Mouse (Mus musculus) cerebellum, adult 9-11 months (tissue): ENCODE measurements at regions not wholly inside any gene's neighbourhood (a gene's known extent, or its start where the extent isn't known, plus 50 kb on each side); places are given as distances from the start of the nearest gene placed in this dataset.
A peak's percentile ranks its signal among the peaks of the same experiment; 100 is the strongest.

Source experiments
- DNase-seq: peaks from one replicate; pipeline ENCODE4 v3.0.0; 2022

DNA sequence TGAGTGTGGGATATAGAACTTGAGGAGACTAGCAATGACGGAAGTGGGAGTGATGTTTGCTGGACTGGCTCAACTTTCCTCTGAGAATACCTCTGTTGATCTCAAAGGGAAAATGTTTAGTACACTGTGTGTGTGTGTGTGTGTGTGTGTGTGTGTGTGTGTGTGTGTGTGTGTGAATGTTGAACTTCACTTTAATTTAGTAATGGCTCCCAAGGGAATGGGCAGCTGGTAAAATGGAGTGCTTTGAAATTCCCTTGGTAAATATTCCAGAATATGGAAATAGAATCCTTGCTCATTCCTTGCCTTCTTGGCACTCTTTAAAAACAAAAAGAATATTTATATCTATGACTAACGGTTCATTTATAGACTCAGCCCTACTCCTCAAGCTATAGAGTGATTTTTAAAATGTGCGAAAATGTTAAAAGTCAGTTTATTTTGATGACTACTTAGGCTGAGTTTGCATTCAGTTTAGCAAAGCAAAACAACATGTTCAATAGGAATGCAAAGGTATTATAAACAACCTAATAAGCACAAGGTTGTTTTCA lies 287.6 kb upstream of the Pitrm1 start:
- DNase-seq: no peak

DNA sequence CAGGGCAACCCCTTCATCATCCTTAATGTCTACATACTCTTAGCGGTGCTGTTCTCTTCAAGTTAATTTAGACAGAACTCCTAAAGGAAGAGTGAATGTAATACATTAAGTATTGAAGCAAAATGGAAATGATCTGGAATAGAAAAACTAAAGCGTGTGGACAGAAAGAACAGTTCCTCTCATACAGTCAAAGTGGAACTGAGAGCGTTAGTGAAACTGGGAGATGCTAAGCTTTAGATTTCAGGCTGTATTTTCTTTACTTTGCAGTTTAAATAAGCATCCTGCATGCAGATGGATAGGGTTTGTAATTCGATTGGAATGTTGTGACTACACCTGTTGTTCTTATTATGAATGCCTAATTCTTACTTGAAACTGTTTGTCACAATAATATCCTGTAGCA lies 286.5 kb upstream of the Pitrm1 start:
- DNase-seq: no peak

DNA sequence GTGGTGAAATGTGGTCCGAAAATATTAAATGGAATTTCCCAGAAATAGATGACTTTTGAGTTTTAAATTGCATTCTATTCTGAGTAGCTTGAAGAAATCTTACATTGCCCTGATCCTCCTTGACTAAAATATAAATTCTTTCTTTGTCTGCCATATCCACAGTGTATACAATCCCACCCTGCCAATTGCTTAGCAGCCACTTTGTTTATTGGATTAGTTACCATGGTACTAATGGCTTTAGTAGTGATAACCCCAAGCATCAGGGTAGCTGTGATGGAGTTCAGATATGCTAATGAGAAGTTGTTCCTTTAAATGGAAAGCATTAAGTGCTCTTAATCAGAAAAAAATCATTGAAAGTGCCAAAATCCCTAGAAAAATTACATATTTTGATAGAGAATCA lies 277.4 kb upstream of the Pitrm1 start:
- no peak for DNase-seq

DNA sequence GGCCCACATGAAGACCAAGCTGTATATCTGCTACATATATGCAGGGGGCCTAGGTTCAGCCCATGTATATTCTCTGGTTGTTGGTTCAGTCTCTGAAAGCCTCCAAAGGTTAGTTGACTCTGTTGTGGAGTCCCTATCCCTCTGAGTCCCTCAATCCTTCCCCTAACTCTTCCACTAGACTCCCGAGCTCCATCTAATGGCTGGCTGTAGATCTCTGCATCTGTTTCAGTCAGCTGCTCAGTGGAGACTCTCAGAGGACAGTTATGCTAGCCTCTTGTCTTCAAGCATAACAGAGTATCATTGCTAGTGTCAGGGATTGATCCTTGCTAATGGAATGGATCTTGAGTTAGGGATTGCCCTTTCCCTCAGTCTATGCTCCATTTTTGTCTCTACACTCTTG lies 275.0 kb upstream of the Pitrm1 start:
- no peak for DNase-seq

DNA sequence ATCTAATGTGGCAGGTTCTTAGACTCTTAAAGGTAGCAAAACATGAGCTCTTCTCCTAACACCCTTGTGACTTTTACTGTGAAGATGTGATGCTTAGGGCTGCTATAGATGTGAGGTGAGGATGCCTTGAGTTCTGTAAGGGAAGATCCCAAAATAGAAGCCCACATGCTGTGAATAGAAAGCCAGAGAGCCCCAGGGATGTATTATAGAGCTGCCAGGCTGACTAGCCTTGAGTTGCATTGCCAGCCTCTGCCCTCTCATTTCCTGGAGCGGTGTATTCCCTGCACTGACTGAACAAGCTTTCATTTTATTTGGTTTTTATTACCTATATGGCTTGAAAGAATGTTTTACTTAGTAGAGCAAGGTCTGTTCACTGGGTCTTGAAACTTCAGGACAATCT lies 267.9 kb upstream of the Pitrm1 start:
- DNase-seq: no peak

DNA sequence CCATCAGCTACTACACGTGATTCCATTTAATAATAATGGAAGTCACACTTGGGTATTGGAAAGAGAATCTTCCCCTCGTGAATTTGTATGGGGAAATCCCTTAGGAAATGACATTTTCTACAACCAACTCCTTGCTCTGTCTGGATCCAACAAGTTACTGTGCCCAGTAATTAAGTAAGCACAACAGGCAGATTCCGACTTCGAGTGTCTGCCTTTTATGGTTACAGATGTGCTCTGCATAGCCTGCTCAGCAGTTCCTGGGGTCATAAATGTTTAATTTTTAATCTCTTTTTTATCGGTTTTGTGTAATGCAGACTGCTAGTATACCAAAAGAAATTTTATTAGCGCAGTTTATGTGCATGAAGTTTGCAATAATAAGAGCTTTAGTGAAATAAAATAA lies 259.8 kb upstream of the Pitrm1 start:
- no peak for DNase-seq

DNA sequence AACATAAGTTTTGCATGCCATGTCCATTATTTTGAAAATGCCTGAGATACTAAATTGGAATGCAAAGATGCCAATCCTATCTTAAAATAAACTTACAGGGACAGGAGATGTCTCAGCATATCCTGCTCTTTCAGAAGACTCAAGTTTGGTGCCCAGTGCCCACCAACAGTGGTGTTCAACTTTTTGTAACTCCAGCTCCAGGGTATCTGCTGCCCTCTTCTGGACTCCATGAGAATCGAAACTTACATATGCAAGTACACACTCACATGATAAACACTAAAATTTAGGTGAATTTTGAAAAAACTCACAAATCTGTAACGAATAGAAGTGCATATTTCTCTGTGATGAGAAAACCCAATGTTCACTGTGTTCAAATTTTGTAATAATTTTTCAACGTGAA lies 255.9 kb upstream of the Pitrm1 start:
- no peak for DNase-seq

DNA sequence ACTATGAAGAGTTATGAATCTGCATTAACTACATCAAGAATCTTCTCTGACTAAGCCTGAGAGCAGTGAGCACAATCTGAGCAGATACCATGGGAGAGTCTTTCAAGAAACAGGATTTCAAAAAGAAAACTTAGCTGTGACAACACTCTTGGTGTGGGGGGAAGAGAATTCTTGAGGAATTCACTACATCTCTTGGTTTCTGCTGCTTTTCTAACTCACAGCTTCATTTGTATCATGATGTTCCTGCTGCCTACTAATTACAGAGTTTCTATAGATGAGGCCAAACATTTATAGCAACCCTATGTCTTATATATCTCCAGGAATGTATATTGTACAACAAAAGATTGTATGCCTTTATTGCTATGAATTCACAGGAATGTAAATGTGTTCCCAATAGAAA lies 242.2 kb upstream of the Pitrm1 start:
- no peak for DNase-seq

DNA sequence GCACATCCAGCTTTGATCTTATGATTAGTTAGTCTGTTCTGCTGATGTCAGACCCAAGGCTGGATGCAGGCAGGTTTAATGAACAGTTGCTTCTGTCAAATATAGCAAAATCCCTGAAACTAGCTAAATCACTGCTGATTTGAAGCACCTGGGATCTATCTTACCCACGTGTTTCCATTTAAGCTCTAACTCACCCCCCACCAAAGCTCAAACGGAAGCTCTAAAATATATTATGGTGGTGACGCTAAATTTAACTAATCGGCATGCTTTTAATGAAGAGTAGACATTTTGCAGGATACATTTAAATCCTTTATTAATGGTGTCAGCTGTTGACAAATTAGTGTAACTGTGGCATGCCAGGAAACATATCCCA lies 241.3 kb upstream of the Pitrm1 start:
- DNase-seq: no peak

DNA sequence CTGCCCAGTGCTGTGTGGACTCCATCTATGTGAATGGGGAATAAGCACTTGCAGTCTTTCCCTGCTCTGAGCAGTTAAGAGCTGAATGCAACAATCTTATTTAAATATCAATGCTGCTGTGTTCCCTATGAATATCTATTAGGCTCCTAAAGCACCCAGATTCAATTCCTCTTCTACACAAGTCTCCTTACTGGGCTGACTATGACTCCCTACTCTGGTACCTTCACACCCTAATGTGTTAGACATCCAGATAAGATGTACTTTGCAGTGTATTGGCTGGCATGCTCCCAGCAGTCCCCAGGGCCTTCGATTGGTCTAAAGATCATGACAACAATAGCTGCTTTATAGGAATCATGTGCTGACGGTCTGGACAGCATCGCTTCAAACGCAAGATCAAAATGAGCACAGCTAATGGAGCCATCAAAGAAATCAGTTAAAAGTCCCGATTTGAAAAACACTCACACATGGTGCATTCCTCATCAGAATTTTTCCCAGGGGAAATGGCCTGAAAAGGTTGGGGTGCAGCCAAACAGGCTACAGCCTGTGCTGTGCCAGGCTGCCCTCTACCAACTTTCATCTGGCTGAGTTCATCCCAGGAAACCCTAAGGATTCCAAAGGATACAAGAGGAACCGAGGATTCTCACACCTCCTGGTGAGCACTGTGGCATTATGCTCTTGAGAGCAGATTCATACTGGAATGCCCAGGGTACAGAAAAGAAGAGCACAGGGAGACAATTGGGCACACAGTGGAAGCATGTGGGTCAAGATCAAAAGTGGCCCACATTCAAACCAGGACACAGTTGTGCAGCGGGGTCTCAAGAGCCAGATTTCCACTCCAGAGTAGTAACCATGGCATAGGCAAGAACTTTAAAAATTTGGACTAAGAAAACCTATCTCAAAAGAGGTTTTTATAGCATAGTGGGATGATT lies 240.7 kb upstream of the Pitrm1 start:
- no peak for DNase-seq

DNA sequence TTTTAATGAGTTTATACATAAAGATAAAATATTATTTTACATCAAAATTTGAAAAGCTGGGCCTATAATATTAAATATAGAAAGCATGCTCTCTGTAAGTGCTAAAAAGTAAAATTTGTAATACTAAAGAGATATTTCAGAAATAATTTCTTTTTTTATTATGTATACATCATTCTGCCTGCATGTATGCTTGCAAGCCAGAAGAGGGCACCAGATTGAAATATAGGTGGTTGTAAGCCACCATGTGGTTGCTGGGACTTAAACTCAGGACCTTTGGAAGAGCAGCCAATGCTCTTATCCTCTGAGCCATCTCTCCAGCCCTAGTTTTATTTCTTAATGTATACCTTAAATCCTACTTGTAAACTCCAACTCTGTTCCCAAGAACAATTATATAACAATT lies 231.7 kb upstream of the Pitrm1 start:
- no peak for DNase-seq

DNA sequence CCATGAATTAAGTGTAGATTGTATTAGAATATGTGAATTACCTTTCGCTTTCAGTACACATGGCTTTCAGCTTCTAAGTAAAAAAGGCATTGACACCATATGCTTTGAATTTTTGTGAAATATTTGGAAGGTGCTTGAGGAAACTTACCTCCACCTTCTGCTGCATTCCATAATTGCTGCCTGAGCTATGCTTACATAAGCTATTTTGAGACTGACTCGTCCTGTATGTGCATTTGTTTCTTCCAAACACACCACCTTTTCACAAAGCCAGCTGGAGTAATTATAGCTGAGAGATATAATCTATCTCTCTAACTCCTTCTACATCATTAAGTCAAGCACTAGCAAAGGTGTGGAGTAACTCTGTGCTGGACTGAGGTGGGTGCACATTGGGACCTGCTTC lies 224.0 kb upstream of the Pitrm1 start:
- DNase-seq: no peak

DNA sequence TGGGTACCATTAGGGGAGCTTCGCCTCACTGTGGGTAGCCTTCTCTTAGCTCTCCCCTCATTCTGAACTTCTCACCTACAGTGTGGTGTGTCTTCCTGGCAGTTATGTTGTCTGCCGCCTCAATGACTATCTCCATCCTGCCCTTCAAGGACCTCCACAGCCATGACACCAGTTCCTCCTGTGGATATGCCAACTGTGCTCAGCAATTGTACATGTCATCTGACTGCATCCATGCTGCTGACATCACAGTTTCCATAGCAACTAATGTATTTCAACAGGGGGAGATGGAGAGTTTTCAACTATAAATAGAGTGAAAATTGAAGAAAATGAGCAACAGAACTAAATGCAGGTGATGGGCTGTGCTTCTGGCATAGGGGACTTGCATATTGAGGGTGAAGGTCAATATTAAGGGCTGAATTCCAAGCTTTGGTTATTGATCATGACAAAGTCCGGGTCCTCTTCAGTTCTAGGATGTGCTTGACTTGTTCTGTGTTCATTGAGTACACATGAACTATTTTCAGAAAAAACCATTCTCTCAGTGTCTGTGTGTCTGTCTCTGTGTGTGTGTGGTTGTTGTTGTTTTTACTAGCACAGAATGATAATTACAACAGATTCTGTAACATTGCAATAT lies 217.5 kb upstream of the Pitrm1 start:
- no peak for DNase-seq

DNA sequence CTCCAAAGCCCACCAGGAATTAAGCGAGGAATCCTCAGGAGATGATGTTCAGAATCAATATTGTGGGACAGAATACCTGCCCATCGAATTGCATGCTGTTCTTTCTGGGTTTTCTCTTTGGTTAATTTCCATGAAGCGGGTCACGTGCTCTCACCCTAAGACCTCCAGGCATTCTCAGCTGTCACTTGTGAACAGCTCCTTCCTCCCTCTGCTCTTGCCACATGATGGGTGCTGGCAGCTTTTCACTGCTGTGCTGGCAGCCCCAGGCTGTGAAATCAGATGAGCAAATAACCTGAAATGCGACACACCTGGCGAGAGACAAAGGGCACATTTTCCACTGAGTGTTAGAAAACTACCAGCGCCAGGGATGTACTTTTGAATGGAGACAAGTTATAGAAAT lies 207.8 kb upstream of the Pitrm1 start:
- DNase-seq: no peak

DNA sequence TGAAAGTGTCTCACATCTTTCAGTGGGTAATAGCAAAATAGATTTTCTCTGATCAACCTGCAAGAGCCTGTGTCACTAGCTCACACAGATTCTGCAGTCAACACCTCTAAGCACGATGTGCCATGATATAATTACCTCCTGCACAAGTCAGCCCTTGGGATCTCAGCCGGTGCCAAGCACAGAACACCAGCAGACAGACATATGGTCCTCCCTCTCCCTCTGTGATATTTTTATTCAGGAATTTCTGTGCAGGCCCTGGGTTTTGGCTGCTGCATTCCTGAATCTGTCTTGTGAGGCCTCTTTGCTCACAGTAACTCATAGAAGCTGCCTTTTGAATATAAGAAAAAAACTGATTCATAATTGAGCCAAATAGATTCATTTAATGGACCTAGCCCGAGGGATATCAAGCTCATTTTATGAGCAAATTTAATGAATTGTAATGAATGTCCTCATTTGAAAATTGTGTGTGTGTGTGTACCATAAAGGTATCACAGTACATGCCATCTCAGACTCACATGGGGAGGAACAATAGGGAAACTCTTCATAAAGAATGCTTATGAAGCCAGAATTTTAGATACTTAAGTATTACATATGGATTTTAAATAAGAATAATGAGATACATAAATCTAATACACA lies 206.7 kb upstream of the Pitrm1 start:
- DNase-seq: peak; percentile 4

DNA sequence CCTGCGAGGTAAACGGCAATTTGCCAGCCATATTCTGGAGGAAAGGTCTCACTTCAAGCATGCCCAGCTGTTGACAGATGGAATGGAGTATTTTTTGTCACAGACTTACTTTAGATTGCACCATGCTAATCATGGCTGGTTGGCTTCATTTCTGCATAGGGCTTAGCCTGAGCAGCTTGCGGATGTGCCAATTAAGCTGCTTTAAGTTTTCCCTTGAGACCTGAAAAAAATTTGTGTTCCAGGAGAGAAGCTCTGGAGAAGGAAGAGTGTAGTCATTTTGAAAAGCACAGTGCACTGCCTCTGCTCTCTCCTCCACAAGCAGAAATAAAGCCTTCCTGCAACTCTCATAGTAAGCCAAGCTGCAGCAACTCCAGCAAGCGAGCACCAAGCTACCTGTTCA lies 182.8 kb upstream of the Pitrm1 start:
- no peak for DNase-seq

DNA sequence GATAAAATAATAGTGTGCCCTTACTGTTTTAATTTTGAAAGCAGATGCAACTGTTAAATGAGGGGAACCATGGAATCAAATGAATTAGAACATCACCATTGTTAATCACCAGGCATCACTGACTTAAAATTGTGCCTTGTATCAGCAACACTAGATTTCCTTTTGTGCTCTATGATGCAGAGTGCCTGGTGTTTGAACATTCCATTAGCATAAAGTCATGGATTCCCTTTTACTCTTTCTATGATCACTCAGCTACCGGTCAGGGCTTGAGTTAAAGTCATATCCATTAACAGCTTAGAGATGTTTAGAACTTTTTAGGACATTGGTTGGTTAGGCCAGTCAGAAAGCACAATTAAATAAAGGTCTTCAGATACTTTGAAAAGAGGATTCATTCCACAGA lies 180.3 kb upstream of the Pitrm1 start:
- DNase-seq: no peak

DNA sequence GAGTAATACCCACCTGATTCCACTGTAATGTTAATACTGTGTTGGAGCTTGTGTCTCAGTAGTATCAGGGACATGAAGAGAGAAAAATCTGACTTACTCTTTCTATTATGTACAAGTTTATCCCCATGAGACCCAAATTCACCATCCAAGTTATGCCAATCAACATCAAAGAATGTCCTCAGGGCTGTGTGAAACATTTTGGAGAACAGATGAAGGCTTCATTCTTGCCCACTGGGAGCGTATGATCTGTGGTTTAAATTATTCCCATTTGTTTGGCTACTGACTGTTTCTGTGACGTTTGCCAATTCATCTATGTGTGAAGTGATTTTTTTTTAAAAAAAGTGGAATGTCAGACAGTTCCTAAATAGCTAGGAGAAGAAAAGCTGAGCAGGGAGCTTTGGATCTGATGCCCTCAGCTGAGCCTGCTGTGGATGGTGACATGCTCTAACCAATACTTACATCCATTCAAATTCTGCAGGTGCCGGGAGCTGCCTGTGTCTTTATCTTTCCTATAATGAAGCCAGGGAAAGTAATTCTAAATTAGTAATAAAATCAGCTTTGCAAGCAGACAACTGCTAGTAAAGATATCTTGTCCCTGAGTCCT lies 173.3 kb upstream of the Pitrm1 start:
- DNase-seq: no peak

DNA sequence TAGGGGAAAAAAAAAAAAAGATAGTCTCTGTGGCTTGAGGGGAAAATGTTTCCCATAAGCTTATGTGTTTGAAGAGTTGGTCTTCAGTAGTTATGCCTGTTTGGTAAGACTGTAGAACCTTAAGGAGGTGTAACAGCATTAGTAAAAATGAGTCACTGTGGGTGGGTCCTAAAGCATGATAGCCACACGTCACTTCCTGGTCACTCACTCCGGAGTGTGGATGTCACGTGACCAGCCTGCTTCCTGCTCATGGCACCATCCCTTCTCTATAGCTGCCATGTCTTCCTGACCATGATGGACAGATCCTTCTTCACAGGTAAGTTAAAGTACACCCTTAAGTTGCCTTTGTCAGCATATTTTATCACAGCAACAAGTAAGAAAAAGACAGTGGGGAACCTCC lies 170.0 kb upstream of the Pitrm1 start:
- no peak for DNase-seq

DNA sequence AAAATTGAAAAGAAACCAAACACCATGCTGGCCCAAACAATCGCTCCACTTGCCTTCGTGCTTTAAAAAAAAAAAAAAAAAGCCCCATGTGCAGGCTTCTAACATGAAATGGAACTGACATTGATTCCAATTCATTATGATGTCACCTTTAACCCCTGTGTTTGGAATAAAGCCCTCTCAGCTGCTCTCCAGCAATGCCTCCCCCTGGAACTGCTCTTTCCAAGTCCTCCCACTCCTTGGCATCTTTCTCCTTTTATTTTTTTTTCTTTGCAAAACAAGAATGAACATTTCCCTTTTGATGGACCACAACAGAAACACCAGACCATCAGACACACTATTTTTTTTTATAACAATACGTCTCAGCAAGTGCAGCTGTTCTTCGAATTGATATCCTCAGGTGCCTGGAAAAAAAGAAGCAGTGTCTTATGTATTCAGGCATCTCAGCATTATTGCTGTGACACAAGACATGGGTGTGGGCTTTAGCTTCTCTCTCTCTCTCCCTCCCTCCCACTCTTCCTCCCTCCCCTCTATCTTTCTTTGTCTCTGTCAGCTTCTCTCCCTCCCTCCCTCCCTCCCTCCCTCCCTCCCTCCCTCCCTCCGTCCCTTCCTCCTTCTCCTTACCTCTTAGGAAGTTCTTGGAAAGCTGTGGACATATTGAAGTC lies 152.3 kb upstream of the Pitrm1 start:
- no peak for DNase-seq

DNA sequence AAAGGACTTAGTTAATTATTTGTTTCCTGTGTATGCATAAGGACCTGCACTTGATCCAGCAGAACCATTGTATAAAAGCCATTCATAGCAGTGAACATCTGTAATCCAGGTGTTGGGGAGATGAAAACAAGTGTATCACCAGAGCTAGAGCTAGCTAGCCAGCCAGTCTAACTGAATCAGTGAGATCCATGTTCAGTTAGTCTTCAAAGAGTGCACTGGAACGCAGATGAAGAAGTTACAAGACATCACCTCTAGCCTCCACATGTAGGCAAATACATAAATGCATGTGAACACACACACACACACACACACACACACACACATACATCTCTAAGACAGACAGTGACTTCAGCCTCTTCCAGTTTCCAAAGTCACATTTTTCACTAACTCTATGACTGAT lies 150.3 kb upstream of the Pitrm1 start:
- DNase-seq: no peak

DNA sequence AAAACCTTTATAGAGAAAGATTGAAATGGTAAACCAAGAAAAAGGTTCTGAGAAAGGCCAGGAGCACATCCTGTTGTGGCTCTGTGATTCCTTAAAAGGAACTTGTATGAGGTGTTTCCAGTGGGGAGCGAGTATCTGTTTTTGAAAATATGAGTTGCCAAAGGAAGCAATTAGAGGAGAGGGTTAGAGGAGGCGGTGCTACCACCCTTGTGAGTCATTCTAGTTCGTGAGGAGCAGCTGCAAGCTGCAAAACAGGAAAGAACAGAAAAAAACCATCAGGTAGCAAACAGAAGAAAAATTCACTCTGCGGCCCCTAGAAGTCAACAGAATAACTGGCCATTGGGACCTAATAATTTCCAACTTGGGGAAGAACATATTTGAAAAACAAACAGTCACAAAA lies 116.1 kb upstream of the Pitrm1 start:
- no peak for DNase-seq

DNA sequence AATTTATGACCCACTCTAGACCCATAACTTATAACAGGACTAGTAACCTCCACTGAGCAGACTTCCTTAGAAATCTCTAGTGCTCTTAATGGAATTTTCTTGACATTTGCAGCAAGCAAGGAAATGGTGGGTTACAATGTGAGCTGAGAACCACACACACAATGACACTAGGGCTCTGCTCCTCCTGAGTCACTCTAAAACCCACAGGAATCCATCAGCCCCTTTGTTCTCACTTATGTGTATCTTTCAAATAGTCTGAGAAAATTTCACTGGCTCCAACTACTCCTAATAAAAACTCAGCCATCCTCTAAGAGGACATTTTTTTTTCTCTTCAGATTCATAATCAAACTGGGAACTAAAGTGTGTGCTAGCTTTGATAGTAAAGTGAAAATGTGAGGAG lies 101.0 kb upstream of the Pitrm1 start:
- DNase-seq: no peak
